Mouse (Mus musculus) olfactory bulb, adult 2 months (tissue): ENCODE data around the gene Dmpk.

ENCODE experiments used
- CTCF ChIP-seq: fragments of 200-500 bp; IDR thresholded peaks from 2 replicates; pipeline ENCODE4 v1.5.1; 2012; ENCODE audit warnings: low read depth, mild to moderate bottlenecking, low read length, moderate library complexity; ENCODE audit not compliant: insufficient read depth
- POLR2A ChIP-seq: fragments of 200-500 bp; IDR thresholded peaks from 2 replicates; pipeline ENCODE4 v1.6.1; 2012; ENCODE audit warnings: mild to moderate bottlenecking, low read depth, low read length, moderate library complexity; ENCODE audit not compliant: insufficient read depth

DNA sequence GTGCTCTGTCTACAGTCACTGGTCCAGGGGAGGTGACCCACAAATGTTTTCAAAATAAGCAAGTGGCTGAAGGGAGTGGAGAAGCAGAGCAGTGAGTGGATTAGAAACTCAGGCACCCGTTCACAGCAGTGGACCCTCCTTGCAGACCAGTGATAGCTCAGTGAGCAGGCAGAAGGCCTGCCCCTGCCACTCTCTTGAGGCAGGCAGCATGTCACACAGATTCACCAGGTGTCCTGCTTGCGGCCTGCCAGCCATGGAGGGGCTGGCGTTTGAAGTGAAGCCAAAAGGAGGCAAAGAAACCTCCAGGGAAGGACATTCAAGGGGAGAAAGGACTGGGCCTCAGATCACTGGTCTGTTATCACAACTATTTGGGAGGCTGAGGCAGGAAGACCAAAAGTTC, 4.9 kb upstream of the Dmpk start:
- TF ChIP-seq CTCF (no peak), POLR2A (no peak)
